ENCODE assay signal across 9 mouse cellular contexts in genomic region chr6:140714905-140715365, GRCm38 (mm10). TPM values are rescaled to one million over a fixed set of nuclear protein-coding genes. Genes with fewer than 3 reads are reported as not detected.
A peak's percentile ranks its signal among the peaks of the same experiment; 100 is the strongest.
DNase-seq lines count a peak whose midpoint lies in the region; ATAC-seq and TF ChIP-seq lines count a peak whose summit lies in the region.
"Had no signal": no experiment of that assay in that cellular context is flagged by ENCODE, and none has a peak within 500 bp of the region (broad histone marks: within the 10 kb centered on the region; RNA-seq: fewer than 3 reads in every experiment).

No protein-coding gene starts in this region.

- 29% methylated on average over 10 of the region's 10 CpGs for WGBS in forebrain, embryonic 11.5 days
- WGBS in lung, embryonic 15.5 days, result 15% methylated on average over 10 of the region's 10 CpGs

- peak; percentile 92 for DNase-seq in brain, embryonic 14.5 days (ENCODE audit: low read depth)
- DNase-seq in forebrain, embryonic 11.5 days (ENCODE audit: low spot score), result peak; percentile 88
- peak; percentile 77 to 79 for DNase-seq in heart, postnatal 36 days
- DNase-seq in layer of hippocampus, adult 11-12 months (ENCODE audit: low spot score), result peak; percentile 76
- DNase-seq in ovary, postnatal 10 days (ENCODE audit: low spot score), result peak; percentile 34
- DNase-seq in thymus, postnatal 0 days (ENCODE audit: low spot score), result peak; percentile 79

- H3K9ac ChIP-seq in forebrain, embryonic 11.5 days (ENCODE audit: low read length), result no peak overlapping the region
- no peak overlapping the region for H3K9ac ChIP-seq in lung, embryonic 15.5 days

- no peak for TF ChIP-seq POLR2A in brain, embryonic 14.5 days (IDR thresholded peaks at IDR 0.05; ENCODE audit: borderline replicate concordance, extremely low read depth, insufficient read depth, insufficient read length, poor library complexity, severe bottlenecking)

- H3K36me3 ChIP-seq in E14TG2a.4 (ENCODE audit: insufficient read depth, low read length), result no peaks in the 10 kb centered on the region
- H3K36me3 ChIP-seq in forebrain, embryonic 11.5 days (ENCODE audit: control insufficient read depth, insufficient read depth, low read length), result no peaks in the 10 kb centered on the region
- H3K36me3 ChIP-seq in lung, embryonic 15.5 days, result no peaks in the 10 kb centered on the region

- TF ChIP-seq CTCF in E14TG2a.4 (conservative IDR thresholded peaks at IDR 0.05; ENCODE audit: low read length), result peak; percentile 86
- peak; percentile 94 for TF ChIP-seq CTCF in brain, embryonic 14.5 days (IDR thresholded peaks at IDR 0.05; ENCODE audit: borderline replicate concordance, extremely low read depth, insufficient read depth, insufficient read length)

- no peak overlapping the region for H3K4me3 ChIP-seq in E14TG2a.4 (replicated peaks; ENCODE audit: low read length)
- no peak overlapping the region for H3K4me3 ChIP-seq in forebrain, embryonic 11.5 days (ENCODE audit: low read depth, low read length)
- no peak overlapping the region for H3K4me3 ChIP-seq in lung, embryonic 15.5 days

- peak; percentile 57 for ATAC-seq in forebrain, embryonic 11.5 days (replicated peaks; ENCODE audit: low FRiP score)
- ATAC-seq in lung, embryonic 15.5 days (ENCODE audit: borderline replicate concordance, extremely low read depth, low FRiP score, low TSS enrichment), result peak; percentile 50; the same call in 1 of the 2 replicates

- peaks cover 17% of the 10 kb centered on the region for H3K4me1 ChIP-seq in E14TG2a.4 (replicated peaks; ENCODE audit: low read depth, low read length)
- H3K4me1 ChIP-seq in forebrain, embryonic 11.5 days (replicated peaks; ENCODE audit: control insufficient read depth, insufficient read depth, low read length), result no peaks in the 10 kb centered on the region
- H3K4me1 ChIP-seq in lung, embryonic 15.5 days, result no peaks in the 10 kb centered on the region; the same call in 1 of the 2 replicates

- H3K9me3 ChIP-seq in E14TG2a.4 (ENCODE audit: low read length), result peaks cover 10% of the 10 kb centered on the region
- H3K9me3 ChIP-seq in forebrain, embryonic 11.5 days (ENCODE audit: control insufficient read depth, low read length), result no peaks in the 10 kb centered on the region
- H3K9me3 ChIP-seq in lung, embryonic 15.5 days, result no peaks in the 10 kb centered on the region

- intact Hi-C loops in heart, postnatal 36 days (cut with DNase I), result loop anchor here (1.0 to 5.0 kb wide), 3 partner anchors 138 to 862 kb away; no protein-coding TSS in a partner anchor

- no peak overlapping the region for H3K4me2 ChIP-seq in forebrain, embryonic 11.5 days (ENCODE audit: low read depth, low read length, severe bottlenecking)
- no peak overlapping the region for H3K4me2 ChIP-seq in lung, embryonic 15.5 days

- H3K27me3 ChIP-seq in E14TG2a.4 (ENCODE audit: insufficient read depth, low read length), result peaks cover 11% of the 10 kb centered on the region
- H3K27me3 ChIP-seq in forebrain, embryonic 11.5 days (ENCODE audit: control insufficient read depth, insufficient read depth, low read length), result no peaks in the 10 kb centered on the region
- H3K27me3 ChIP-seq in lung, embryonic 15.5 days, result peaks cover 11% of the 10 kb centered on the region; the same call in 1 of the 2 replicates

- no peak overlapping the region for H3K27ac ChIP-seq in forebrain, embryonic 11.5 days (ENCODE audit: low read depth, low read length)
- H3K27ac ChIP-seq in lung, embryonic 15.5 days, result no peak overlapping the region

RNA-seq across cellular contexts. Expression of gene Gm11077, which starts 14.1 kb away (rescaled TPM):
- polyA plus RNA-seq in brain, embryonic 14.5 days (2012; rRNA removed), result not detected in 2 replicates
- polyA plus RNA-seq in forebrain, embryonic 11.5 days (2014; fragmentation: Nextera tagmentation; extraction: Ambion mirVana), result not detected in 2 replicates
- total RNA-seq in heart, postnatal 36 days (2021), result not detected
- polyA plus RNA-seq in lung, embryonic 15.5 days (2015; fragmentation: Nextera tagmentation; extraction: Ambion mirVana), result not detected in 2 replicates
- not detected in 2 replicates for polyA plus RNA-seq in thymus, postnatal 0 days (2015; fragmentation: Nextera tagmentation; extraction: Ambion mirVana)
- polyA plus RNA-seq: liver, embryonic 16.5 days had no signal

Comparison
In these comparisons a context has a peak if more than half of its experiments do, and no peak if none do; other contexts are left out.
1. DNase-seq: peak in every context shown above with its lines; median percentile 92 in brain, embryonic 14.5 days; 88 in forebrain, embryonic 11.5 days; 79 in thymus, postnatal 0 days; 78 in heart, postnatal 36 days; 76 in layer of hippocampus, adult 11-12 months; 34 in ovary, postnatal 10 days.